Mouse (Mus musculus) liver, embryonic 13.5 days (tissue): ENCODE data around the gene Myo1h. TPM values are rescaled to one million over a fixed set of nuclear protein-coding genes. Genes with fewer than 3 reads are reported as not detected.

Experiments used
- ATAC-seq: fragments of 200-750 bp; cut with Nextera tagmentation; 2 replicates; pipeline ENCODE4 v1.8.0; 2017; ENCODE audit warnings: low read depth, mild to moderate bottlenecking, moderate number of reproducible peaks, moderate library complexity
- DNase-seq: peaks from one replicate; pipeline ENCODE4 v3.0.0; 2022
- H3K27ac ChIP-seq: fragments of 300-500 bp; sonication (generic); 2 replicates; pipeline ENCODE4 v1.5.1; 2015; ENCODE audit warnings: moderate library complexity, mild to moderate bottlenecking, inconsistent platforms
- H3K27me3 ChIP-seq: fragments of 300-500 bp; sonication (generic); 2 replicates; pipeline ENCODE4 v1.6.1; 2015; ENCODE audit warnings: mild to moderate bottlenecking, inconsistent platforms
- H3K36me3 ChIP-seq: fragments of 300-500 bp; sonication (generic); 2 replicates; pipeline ENCODE4 v1.6.1; 2015; ENCODE audit warnings: mild to moderate bottlenecking, inconsistent platforms
- H3K4me1 ChIP-seq: fragments of 300-500 bp; sonication (generic); replicated peaks from 2 replicates; pipeline ENCODE4 v1.6.1; 2015; ENCODE audit warnings: inconsistent platforms
- H3K4me2 ChIP-seq: fragments of 300-500 bp; sonication (generic); 2 replicates; pipeline ENCODE4 v1.6.1; 2015; ENCODE audit warnings: inconsistent platforms, mild to moderate bottlenecking, moderate library complexity
- H3K4me3 ChIP-seq: fragments of 300-500 bp; sonication (generic); replicated peaks from 2 replicates; pipeline ENCODE4 v1.5.1; 2015; ENCODE audit warnings: mild to moderate bottlenecking, inconsistent platforms
- H3K9ac ChIP-seq: fragments of 300-500 bp; sonication (generic); 2 replicates; pipeline ENCODE4 v1.6.1; 2015; ENCODE audit warnings: mild to moderate bottlenecking, inconsistent platforms
- H3K9me3 ChIP-seq: fragments of 300-500 bp; sonication (generic); replicated peaks from 2 replicates; pipeline ENCODE4 v1.6.1; 2016; ENCODE audit warnings: inconsistent platforms
- WGBS: fragments of 180-500 bp; shearing (Covaris S2); methylation state at CpG from one replicate; pipeline ENCODE4 v1.1.7; 2015; ENCODE audit not compliant: insufficient replicate concordance; 5-methylcytosine and 5-hydroxymethylcytosine counted together
- polyA plus RNA-seq: library from polyadenylated mRNA; unstranded; fragments of >200 nt; fragmentation: Nextera tagmentation; extraction: Ambion mirVana; gene quantifications from 2 replicates; pipeline ENCODE4 v1.2.1, GENCODE M21; 2015

Myo1h gene
- polyA plus RNA-seq, 1 experiment from 2014 or later: 0.22 TPM

- Histone ChIP-seq H3K4me2 (peak overlapping the region; percentile 48), H3K4me1 (peaks cover 100% of the 10 kb centered on the region), H3K4me3 (peak overlapping the region; percentile 10; the same call in 1 of the 2 replicates), H3K36me3 (peaks cover 34% of the 10 kb centered on the region), H3K9ac (peak overlapping the region; percentile 36; the same call in 1 of the 2 replicates), H3K9me3 (no peaks in the 10 kb centered on the region), H3K27me3 (no peaks in the 10 kb centered on the region), H3K27ac (peak overlapping the region; percentile 70)
- WGBS: 25% methylated on average over 23 of the region's 23 CpGs
- DNase-seq (no peak), ATAC-seq (peak; percentile 50)
Observed at GRCm38 (mm10) chr5:114374409-114375213, 85.6 kb downstream of the Myo1h start.

GRCm38 (mm10) chr5:114378177-114378920, 89.4 kb downstream of the Myo1h start:
- Histone ChIP-seq H3K4me1 (peaks cover 82% of the 10 kb centered on the region), H3K27me3 (no peaks in the 10 kb centered on the region), H3K4me2 (peak overlapping the region; percentile 97), H3K9ac (peak overlapping the region; percentile 92), H3K9me3 (no peaks in the 10 kb centered on the region), H3K27ac (peak overlapping the region; percentile 94), H3K4me3 (peak overlapping the region; percentile 80), H3K36me3 (peaks cover 19% of the 10 kb centered on the region)
- ATAC-seq (no peak), DNase-seq (no peak)
- WGBS: 23% methylated on average over 10 of the region's 10 CpGs

- Histone ChIP-seq H3K27me3 (no peaks in the 10 kb centered on the region), H3K27ac (peak overlapping the region; percentile 94), H3K36me3 (peaks cover 18% of the 10 kb centered on the region), H3K4me1 (peaks cover 76% of the 10 kb centered on the region), H3K4me2 (peak overlapping the region; percentile 97), H3K9me3 (no peaks in the 10 kb centered on the region), H3K9ac (peak overlapping the region; percentile 92), H3K4me3 (peak overlapping the region; percentile 80)
- ATAC-seq (no peak), DNase-seq (no peak)
- 28% methylated on average over 6 of the region's 6 CpGs for WGBS
Observed at GRCm38 (mm10) chr5:114378936-114379335, 90.0 kb downstream of the Myo1h start.

- Histone ChIP-seq H3K4me3 (peak overlapping the region; percentile 80), H3K36me3 (peaks cover 17% of the 10 kb centered on the region), H3K27me3 (no peaks in the 10 kb centered on the region), H3K4me1 (peaks cover 68% of the 10 kb centered on the region), H3K9me3 (no peaks in the 10 kb centered on the region), H3K9ac (peak overlapping the region; percentile 92), H3K4me2 (peak overlapping the region; percentile 97), H3K27ac (peak overlapping the region; percentile 94)
- ATAC-seq (peak; percentile 5), DNase-seq (no peak)
- 1% methylated on average over 20 of the region's 20 CpGs for WGBS
Observed at GRCm38 (mm10) chr5:114379763-114380162, 90.8 kb downstream of the Myo1h start.

- Histone ChIP-seq H3K27ac (peak within 1 kb of the TSS; percentile 94), H3K4me3 (peak within 1 kb of the TSS; percentile 80), H3K4me1 (peaks cover 61% of the 10 kb centered on the region), H3K4me2 (peak within 1 kb of the TSS; percentile 97), H3K36me3 (peaks cover 23% of the 10 kb centered on the region), H3K27me3 (no peaks in the 10 kb centered on the region), H3K9me3 (no peaks in the 10 kb centered on the region), H3K9ac (peak within 1 kb of the TSS; percentile 92)
- ATAC-seq (peak; percentile 95), DNase-seq (peak; percentile 81)
- under 1% methylated on average over 74 of the region's 74 CpGs for WGBS
Observed at GRCm38 (mm10) chr5:114380209-114381012, 91.4 kb downstream of the Myo1h start, which contains the start of the genes Kctd10 and Ube3b. Kctd10 (minus strand) TSS chr5:114380508. Ube3b (plus strand) TSS chr5:114380607.

GRCm38 (mm10) chr5:114381013-114381351, 92.0 kb downstream of the Myo1h start:
- no peak; the same call in 1 of the 2 replicates for ATAC-seq

GRCm38 (mm10) chr5:114383184-114383904, 94.4 kb downstream of the Myo1h start:
- Histone ChIP-seq H3K36me3 (peaks cover 52% of the 10 kb centered on the region), H3K27me3 (no peaks in the 10 kb centered on the region), H3K9me3 (no peaks in the 10 kb centered on the region), H3K4me1 (peaks cover 32% of the 10 kb centered on the region), H3K27ac (no peak overlapping the region), H3K4me3 (no peak overlapping the region), H3K4me2 (no peak overlapping the region), H3K9ac (no peak overlapping the region)
- ATAC-seq (no peak), DNase-seq (peak; percentile 34)
- WGBS: 69% methylated on average over 9 of the region's 9 CpGs

More at GRCm38 (mm10) chr5:114381013-114381351, 92.0 kb downstream of the Myo1h start:
- Histone ChIP-seq H3K27me3 (no peaks in the 10 kb centered on the region), H3K27ac (peak overlapping the region; percentile 94), H3K36me3 (peaks cover 29% of the 10 kb centered on the region), H3K4me2 (peak overlapping the region; percentile 97), H3K9ac (peak overlapping the region; percentile 92), H3K9me3 (no peaks in the 10 kb centered on the region), H3K4me1 (peaks cover 55% of the 10 kb centered on the region), H3K4me3 (peak overlapping the region; percentile 80)
- WGBS: under 1% methylated on average over 18 of the region's 18 CpGs
- DNase-seq: no peak

GRCm38 (mm10) chr5:114384448-114384847, 95.5 kb downstream of the Myo1h start:
- no peak overlapping the region for H3K9ac ChIP-seq
- H3K27me3 ChIP-seq: no peaks in the 10 kb centered on the region
- H3K27ac ChIP-seq: no peak overlapping the region
- DNase-seq (no peak), ATAC-seq (no peak)
- 81% methylated on average over 8 of the region's 8 CpGs for WGBS
- peaks cover 64% of the 10 kb centered on the region for H3K36me3 ChIP-seq
- peaks cover 21% of the 10 kb centered on the region for H3K4me1 ChIP-seq
- no peak overlapping the region for H3K4me2 ChIP-seq
- H3K9me3 ChIP-seq: no peaks in the 10 kb centered on the region
- no peak overlapping the region for H3K4me3 ChIP-seq

- DNase-seq (no peak), ATAC-seq (no peak)
- Histone ChIP-seq H3K4me3 (no peak overlapping the region), H3K4me1 (no peaks in the 10 kb centered on the region), H3K27me3 (no peaks in the 10 kb centered on the region), H3K4me2 (no peak overlapping the region), H3K27ac (no peak overlapping the region), H3K9ac (no peak overlapping the region), H3K9me3 (no peaks in the 10 kb centered on the region), H3K36me3 (peaks cover 84% of the 10 kb centered on the region)
- 85% methylated on average over 9 of the region's 9 CpGs for WGBS
Observed at GRCm38 (mm10) chr5:114393169-114393568, 104.2 kb downstream of the Myo1h start.

- H3K9ac ChIP-seq: no peak overlapping the region
- DNase-seq: no peak
- no peaks in the 10 kb centered on the region for H3K9me3 ChIP-seq
- no peak overlapping the region for H3K4me2 ChIP-seq
- H3K27me3 ChIP-seq: no peaks in the 10 kb centered on the region
- H3K4me1 ChIP-seq: no peaks in the 10 kb centered on the region
- no peak for ATAC-seq
- 87% methylated on average over 14 of the region's 14 CpGs for WGBS
- peaks cover 100% of the 10 kb centered on the region for H3K36me3 ChIP-seq
- H3K4me3 ChIP-seq: no peak overlapping the region
- H3K27ac ChIP-seq: no peak overlapping the region
Observed at GRCm38 (mm10) chr5:114406592-114406991, 117.6 kb downstream of the Myo1h start.
